Mouse (Mus musculus) thymus, postnatal 4 days (tissue): ENCODE results near the gene Enpp3.

Experiments used
- DNase-seq: peaks from one replicate; pipeline ENCODE4 v3.0.0; 2021

The Enpp3 gene

GRCm38 (mm10) chr10:24758326-24758915 lies 84.2 kb downstream of the Enpp3 start:
- no peak for DNase-seq

- DNase-seq, result no peak
Observed at GRCm38 (mm10) chr10:24754874-24755540, 87.6 kb downstream of the Enpp3 start.

- DNase-seq, result peak; percentile 56
Observed at GRCm38 (mm10) chr10:24754251-24754835, 88.3 kb downstream of the Enpp3 start.

GRCm38 (mm10) chr10:24753536-24754250 lies 88.9 kb downstream of the Enpp3 start:
- peak; percentile 30 for DNase-seq

- DNase-seq, result no peak
Observed at GRCm38 (mm10) chr10:24742950-24743487, 99.6 kb downstream of the Enpp3 start.

GRCm38 (mm10) chr10:24741229-24742198 lies 101.1 kb downstream of the Enpp3 start:
- no peak for DNase-seq

- no peak for DNase-seq
Observed at GRCm38 (mm10) chr10:24739171-24739570, 103.5 kb downstream of the Enpp3 start.

- DNase-seq, result no peak
Observed at GRCm38 (mm10) chr10:24738456-24738855, 104.2 kb downstream of the Enpp3 start.

- no peak for DNase-seq
Observed at GRCm38 (mm10) chr10:24735027-24735777, 107.4 kb downstream of the Enpp3 start.

- no peak for DNase-seq
Observed at GRCm38 (mm10) chr10:24727478-24727877, 115.1 kb downstream of the Enpp3 start.

GRCm38 (mm10) chr10:24725197-24725596 lies 117.4 kb downstream of the Enpp3 start:
- no peak for DNase-seq
